Mouse (Mus musculus) MEL-GATA-1-ER (cell line): Measurements from ENCODE around the gene Gpr65.
"Not testable (repeated sequence)": the region's sequence is repeated elsewhere in the genome, so short reads cannot be mapped to it uniquely, and the experiment has no call there.

Source experiments
- DNase-seq: peaks from one replicate; pipeline ENCODE4 v3.0.0-alpha.2; 2012; ENCODE audit warnings: low read depth; ENCODE audit errors: extremely low read depth

Gpr65 gene

GRCm38 (mm10) chr12:98268441-98269369 lies at the start of gene Gpr65:
Gene Gpr65, plus strand, starts transcription at chr12:98268635.
- DNase-seq: no peak

- DNase-seq: no peak
These were observed 45.1 kb upstream of the Gpr65 start for GRCm38 (mm10) chr12:98223286-98223685.

- DNase-seq: no peak
These were observed 41.4 kb upstream of the Gpr65 start for GRCm38 (mm10) chr12:98227037-98227436.

- not testable (repeated sequence) for DNase-seq
These were observed 30.0 kb upstream of the Gpr65 start for GRCm38 (mm10) chr12:98238478-98238877.

GRCm38 (mm10) chr12:98244161-98244560 lies 24.3 kb upstream of the Gpr65 start:
- DNase-seq: no peak

GRCm38 (mm10) chr12:98244865-98245264 lies 23.6 kb upstream of the Gpr65 start:
- DNase-seq: no peak

GRCm38 (mm10) chr12:98246835-98247234 lies 21.6 kb upstream of the Gpr65 start:
- no peak for DNase-seq

- no peak for DNase-seq
These were observed 18.8 kb upstream of the Gpr65 start for GRCm38 (mm10) chr12:98249671-98250070.

GRCm38 (mm10) chr12:98250327-98250726 lies 18.1 kb upstream of the Gpr65 start:
- no peak for DNase-seq

- DNase-seq: no peak
These were observed 16.0 kb upstream of the Gpr65 start for GRCm38 (mm10) chr12:98252417-98252816.

GRCm38 (mm10) chr12:98255373-98255995 lies 13.0 kb upstream of the Gpr65 start:
- DNase-seq: no peak

GRCm38 (mm10) chr12:98258371-98258844 lies 10.0 kb upstream of the Gpr65 start:
- no peak for DNase-seq

GRCm38 (mm10) chr12:98258845-98259517 lies 9.5 kb upstream of the Gpr65 start, which contains the start of gene Galc:
Gene Galc, minus strand, starts transcription at chr12:98259459.
- no peak for DNase-seq

GRCm38 (mm10) chr12:98259518-98259852 lies 8.9 kb upstream of the Gpr65 start:
- no peak for DNase-seq

GRCm38 (mm10) chr12:98265697-98266096 lies 2.7 kb upstream of the Gpr65 start:
- DNase-seq: no peak

GRCm38 (mm10) chr12:98269791-98270745 lies 1.6 kb downstream of the Gpr65 start:
- no peak for DNase-seq

GRCm38 (mm10) chr12:98270810-98271566 lies 2.6 kb downstream of the Gpr65 start:
- DNase-seq: no peak

- DNase-seq: no peak
These were observed 4.0 kb downstream of the Gpr65 start for GRCm38 (mm10) chr12:98272433-98272832.

- DNase-seq: no peak
These were observed 12.1 kb downstream of the Gpr65 start for GRCm38 (mm10) chr12:98280530-98280929.

- DNase-seq: no peak
These were observed 12.6 kb downstream of the Gpr65 start for GRCm38 (mm10) chr12:98280996-98281395.
